Mouse (Mus musculus) hindbrain, embryonic 10.5 days (tissue): Measurements from ENCODE around the gene Elobl. TPM values are rescaled to one million over a fixed set of nuclear protein-coding genes. Genes with fewer than 3 reads are reported as not detected.
A peak's percentile ranks its signal among the peaks of the same experiment; 100 is the strongest.

Experiments used
- DNase-seq: peaks from one replicate; pipeline ENCODE4 v3.0.0-alpha.2; 2017; ENCODE audit warnings: low spot score
- H3K27ac ChIP-seq: fragments of 300-500 bp; sonication (generic); 2 replicates; pipeline ENCODE4 v1.5.1; 2016; ENCODE audit warnings: mild to moderate bottlenecking, moderate library complexity
- H3K27me3 ChIP-seq: fragments of 300-500 bp; sonication (generic); 2 replicates; pipeline ENCODE4 v1.6.1; 2016; ENCODE audit warnings: mild to moderate bottlenecking; ENCODE audit not compliant: poor library complexity, insufficient read depth, severe bottlenecking
- H3K36me3 ChIP-seq: fragments of 300-500 bp; sonication (generic); 2 replicates; pipeline ENCODE4 v1.6.1; 2016; ENCODE audit warnings: mild to moderate bottlenecking, moderate library complexity
- H3K4me1 ChIP-seq: fragments of 300-500 bp; sonication (generic); replicated peaks from 2 replicates; pipeline ENCODE4 v1.6.1; 2016; ENCODE audit warnings: mild to moderate bottlenecking
- H3K4me3 ChIP-seq: fragments of 300-500 bp; sonication (generic); 2 replicates; pipeline ENCODE4 v1.5.1; 2016; ENCODE audit warnings: mild to moderate bottlenecking, moderate library complexity
- H3K9me3 ChIP-seq: fragments of 300-500 bp; sonication (generic); 2 replicates; pipeline ENCODE4 v1.6.1; 2016; ENCODE audit warnings: mild to moderate bottlenecking, moderate library complexity
- WGBS: fragments of 180-500 bp; shearing (Covaris S2); methylation state at CpG from one replicate; pipeline ENCODE4 v1.1.7; 2016; 5-methylcytosine and 5-hydroxymethylcytosine counted together
- polyA plus RNA-seq: library from polyadenylated mRNA; unstranded; fragments of >200 nt; fragmentation: Nextera tagmentation; extraction: Ambion mirVana; gene quantifications from 2 replicates; pipeline ENCODE4 v1.2.1, GENCODE M21; 2016

Elobl gene
- polyA plus RNA-seq, 1 experiment from 2014 or later: not detected

DNA sequence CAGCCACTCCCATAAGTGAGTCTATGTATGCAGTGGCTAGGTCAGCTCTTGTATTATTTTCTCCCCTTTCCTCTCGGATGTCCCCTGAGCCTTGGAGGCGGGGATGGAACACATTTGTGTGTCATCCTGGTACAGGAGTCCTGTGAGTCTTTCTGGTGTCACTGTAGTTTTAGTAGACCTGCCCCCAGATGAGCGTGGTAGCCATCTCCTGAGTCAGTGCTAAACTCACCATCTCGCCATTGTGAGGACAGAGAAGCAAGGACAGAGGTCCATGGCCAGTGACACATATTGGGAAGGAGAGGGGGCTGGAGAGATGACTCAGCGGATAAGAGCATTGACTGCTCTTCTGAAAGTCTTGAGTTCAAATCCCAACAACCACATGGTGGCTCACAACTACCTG, 10.5 kb upstream of the Elobl start:
- Histone ChIP-seq H3K4me3 (no peak overlapping the region), H3K27me3 (no peaks in the 10 kb centered on the region), H3K36me3 (peaks cover 30% of the 10 kb centered on the region), H3K4me1 (peaks cover 10% of the 10 kb centered on the region), H3K9me3 (no peaks in the 10 kb centered on the region), H3K27ac (no peak overlapping the region)
- DNase-seq: no peak
- 82% methylated on average over 5 of the region's 5 CpGs for WGBS

DNA sequence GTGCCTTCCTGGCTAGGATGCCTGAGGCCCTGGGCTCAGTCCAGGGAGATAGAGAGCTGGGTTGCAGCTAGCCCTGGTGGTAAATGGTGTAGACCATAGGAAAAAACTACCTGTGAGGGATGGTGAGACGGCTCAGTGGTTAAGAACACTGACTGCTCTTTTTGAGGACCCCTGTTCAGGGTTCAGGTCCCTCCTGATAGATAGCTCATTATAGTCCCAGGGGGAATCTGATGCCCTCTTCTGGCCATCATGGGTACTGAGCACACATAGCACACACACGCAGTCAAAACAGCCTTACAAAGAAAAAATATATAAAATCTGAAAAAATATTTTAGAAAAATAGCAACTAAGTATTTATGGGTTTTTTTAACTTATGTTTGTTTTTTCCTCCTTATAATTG, 9.6 kb upstream of the Elobl start:
- H3K4me3 ChIP-seq: no peak overlapping the region
- H3K27ac ChIP-seq: no peak overlapping the region
- no peaks in the 10 kb centered on the region for H3K9me3 ChIP-seq
- H3K27me3 ChIP-seq: no peaks in the 10 kb centered on the region
- 95% methylated on average over 2 of the region's 2 CpGs for WGBS
- peaks cover 21% of the 10 kb centered on the region for H3K36me3 ChIP-seq
- peaks cover 10% of the 10 kb centered on the region for H3K4me1 ChIP-seq
- DNase-seq: no peak

DNA sequence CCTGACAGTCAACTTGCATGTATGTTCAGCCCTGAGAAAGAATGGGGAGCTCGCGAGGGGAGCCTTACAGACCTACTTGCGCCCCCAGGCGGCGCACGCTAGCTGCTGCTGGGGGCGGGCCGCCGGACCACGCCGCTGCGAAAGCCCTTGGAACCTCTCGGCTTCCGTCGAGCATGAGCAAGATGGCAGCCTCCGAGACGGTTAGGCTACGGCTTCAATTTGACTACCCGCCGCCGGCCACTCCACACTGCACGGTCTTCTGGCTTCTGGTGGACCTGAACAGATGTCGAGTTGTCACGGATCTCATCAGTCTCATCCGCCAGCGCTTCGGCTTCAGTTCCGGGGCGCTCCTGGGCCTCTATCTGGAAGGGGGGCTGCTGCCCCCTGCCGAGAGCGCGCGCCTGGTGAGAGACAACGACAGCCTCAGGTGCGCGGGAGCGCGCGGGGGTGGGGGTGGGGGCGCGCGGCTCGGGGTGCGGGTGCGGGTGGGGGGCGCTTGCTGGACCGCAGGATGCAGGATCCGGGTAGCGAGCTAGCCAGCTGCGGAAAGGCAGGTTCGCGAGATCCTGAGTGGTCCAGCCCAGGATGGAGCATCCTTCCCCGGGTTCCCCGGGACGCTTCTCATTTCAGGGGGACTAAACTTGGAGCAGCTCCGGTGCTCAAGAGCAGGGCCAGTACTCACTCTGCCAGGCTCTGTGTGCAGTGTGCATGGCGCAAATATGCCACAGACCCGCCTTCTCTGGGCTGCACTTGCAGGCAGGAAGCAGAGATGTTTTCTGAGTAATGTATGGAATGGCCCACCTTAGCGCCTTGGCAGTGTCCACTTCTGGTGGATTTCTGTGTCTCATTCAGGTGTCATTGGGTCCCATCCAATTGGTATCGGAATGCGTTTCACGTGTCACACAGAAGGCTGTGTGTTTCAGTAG, 7.3 kb upstream of the Elobl start:
- 2% methylated on average over 62 of the region's 62 CpGs for WGBS
- DNase-seq: peak; percentile 94
- H3K4me3 ChIP-seq: peak overlapping the region; percentile 79

DNA sequence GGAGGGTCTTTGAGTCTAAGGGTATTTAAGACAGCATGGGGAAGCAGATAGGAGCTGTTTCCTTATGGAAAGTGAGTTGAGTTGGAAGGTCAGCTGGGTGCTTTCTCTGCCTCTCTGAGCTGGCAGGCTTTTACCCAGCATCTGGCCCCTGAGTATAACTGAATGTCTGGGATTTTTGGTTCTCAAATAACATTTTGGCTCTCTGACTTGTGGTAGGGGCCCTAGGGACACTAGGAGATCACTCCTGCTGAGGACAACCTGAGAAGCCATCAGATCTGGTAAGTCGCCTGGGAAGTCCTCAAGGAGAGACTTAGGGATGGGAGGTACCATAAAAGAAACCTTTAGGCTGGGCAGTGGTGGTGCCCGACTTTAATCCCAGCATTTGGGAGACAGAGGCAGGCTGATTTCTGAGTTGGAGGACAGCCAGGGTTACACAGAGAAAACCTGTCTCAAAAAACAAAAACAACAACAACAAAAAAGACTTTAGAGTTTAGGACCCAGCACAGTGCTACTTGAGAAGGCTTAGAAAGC, 3.5 kb upstream of the Elobl start, which contains the start of gene Coil:
TSS of gene Coil (plus strand) at position 51 of the 531 bp plus-strand sequence.
- H3K27ac ChIP-seq: no peak within 1 kb of the TSS
- no peak for DNase-seq
- H3K9me3 ChIP-seq: no peaks in the 10 kb centered on the region
- WGBS: 35% methylated on average over 2 of the region's 2 CpGs
- 0 out of 2 replicates have a peak, but pooled peaks cover 3% of the 10 kb centered on the region for H3K27me3 ChIP-seq
- H3K36me3 ChIP-seq: no peaks in the 10 kb centered on the region
- H3K4me1 ChIP-seq: peaks cover 10% of the 10 kb centered on the region
- no peak within 1 kb of the TSS for H3K4me3 ChIP-seq

More for the DNA sequence above, 7.3 kb upstream of the Elobl start:
- H3K4me1 ChIP-seq: peaks cover 10% of the 10 kb centered on the region
- peak overlapping the region; percentile 95 for H3K27ac ChIP-seq
- 0 out of 2 replicates have a peak, but pooled peaks cover 3% of the 10 kb centered on the region for H3K27me3 ChIP-seq
- H3K36me3 ChIP-seq: peaks cover 15% of the 10 kb centered on the region; the same call in 1 of the 2 replicates
- no peaks in the 10 kb centered on the region for H3K9me3 ChIP-seq

DNA sequence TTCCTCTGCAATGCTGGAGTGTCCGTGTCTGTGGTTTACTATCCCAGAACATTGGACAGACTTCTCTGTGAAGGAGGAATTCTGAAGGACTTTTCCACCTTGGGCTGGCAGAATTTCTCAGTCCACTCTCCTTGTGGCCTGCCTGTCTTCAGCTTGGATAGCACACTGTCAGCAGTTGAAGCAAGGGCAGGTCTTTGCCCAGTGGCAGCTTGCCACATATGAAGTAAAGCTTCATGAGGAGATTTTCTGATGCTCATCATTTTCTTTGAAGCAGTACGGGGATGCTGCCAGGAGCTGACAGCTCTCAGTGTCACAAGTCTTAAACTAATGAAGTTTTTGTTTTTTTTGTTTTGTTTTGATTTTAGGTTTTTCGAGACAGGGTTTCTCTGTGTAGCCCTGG, 7.9 kb downstream of the Elobl start:
- peaks cover 16% of the 10 kb centered on the region for H3K4me1 ChIP-seq
- DNase-seq: no peak
- no peak overlapping the region for H3K27ac ChIP-seq
- no peak overlapping the region for H3K4me3 ChIP-seq
- H3K9me3 ChIP-seq: no peaks in the 10 kb centered on the region
- H3K27me3 ChIP-seq: no peaks in the 10 kb centered on the region
- no peaks in the 10 kb centered on the region for H3K36me3 ChIP-seq
- 82% methylated on average over 3 of the region's 3 CpGs for WGBS

DNA sequence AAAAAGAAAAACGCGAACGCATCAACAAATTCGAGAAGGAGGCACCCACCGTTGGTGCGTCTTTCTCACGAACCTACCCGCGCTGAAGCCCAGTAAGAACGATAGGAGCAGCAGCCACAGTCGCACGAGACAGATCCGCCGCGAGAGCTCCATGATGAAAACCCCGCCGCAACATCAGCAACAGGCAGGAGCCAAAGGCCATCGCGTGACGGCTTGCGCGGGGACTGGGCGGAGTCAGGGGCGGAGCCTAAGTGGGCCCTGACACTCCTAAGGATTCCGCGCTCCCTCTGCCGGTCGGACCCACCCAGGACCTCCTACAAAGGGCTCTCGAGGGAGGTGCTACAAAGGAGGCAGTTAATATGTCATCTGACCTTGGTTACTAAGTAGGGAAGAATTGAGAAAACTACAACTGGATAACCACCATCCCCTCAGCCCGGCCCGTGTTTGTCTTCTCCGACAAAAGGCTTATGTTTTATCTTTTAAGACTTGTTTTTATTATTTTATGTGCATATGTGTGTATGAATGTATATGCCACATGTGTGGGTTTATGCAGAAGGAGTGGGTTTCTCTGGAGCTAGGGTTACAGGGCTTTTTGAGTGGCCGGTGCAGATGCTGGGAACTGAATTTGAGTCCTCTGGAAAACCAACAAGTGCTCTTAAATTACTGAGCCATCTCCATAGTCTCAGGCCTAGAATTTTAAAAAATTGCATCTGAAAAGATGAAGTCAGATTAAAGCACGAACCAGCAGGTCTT, 11.3 kb downstream of the Elobl start, which contains the start of gene Scpep1:
TSS of gene Scpep1 (minus strand) at position 249 of the 753 bp plus-strand sequence.
- peak within 1 kb of the TSS; percentile 61 for H3K4me3 ChIP-seq
- peaks cover 19% of the 10 kb centered on the region for H3K4me1 ChIP-seq
- WGBS: 6% methylated on average over 34 of the region's 34 CpGs
- no peaks in the 10 kb centered on the region for H3K9me3 ChIP-seq
- peak; percentile 96 for DNase-seq
- H3K27ac ChIP-seq: peak within 1 kb of the TSS; percentile 89
- H3K27me3 ChIP-seq: no peaks in the 10 kb centered on the region
- H3K36me3 ChIP-seq: peaks cover 22% of the 10 kb centered on the region

DNA sequence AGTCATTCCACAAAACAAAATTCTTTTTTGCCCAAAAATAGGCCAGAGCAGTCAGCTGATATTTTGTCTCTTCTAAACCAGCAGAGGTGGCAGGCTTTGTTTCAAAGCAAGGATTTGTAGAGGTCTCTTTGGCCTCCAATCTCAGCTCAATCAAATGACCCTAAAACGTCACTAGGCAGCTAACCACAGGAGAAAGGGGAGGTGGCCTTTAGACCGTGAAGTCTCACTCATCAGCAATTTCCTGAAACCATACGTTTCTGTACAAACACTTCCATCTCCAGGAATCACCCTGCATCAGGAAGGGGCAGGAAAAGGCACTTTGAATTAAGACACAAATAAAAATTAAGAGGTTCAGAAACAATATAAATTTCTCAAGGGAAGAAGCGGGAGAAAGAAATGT, 11.9 kb downstream of the Elobl start:
- H3K4me1 ChIP-seq: peaks cover 19% of the 10 kb centered on the region
- H3K9me3 ChIP-seq: no peaks in the 10 kb centered on the region
- H3K4me3 ChIP-seq: peak overlapping the region; percentile 61
- peak; percentile 38 for DNase-seq
- H3K27me3 ChIP-seq: no peaks in the 10 kb centered on the region
- 0% methylated on average over 4 of the region's 4 CpGs for WGBS
- peak overlapping the region; percentile 89 for H3K27ac ChIP-seq
- H3K36me3 ChIP-seq: peaks cover 27% of the 10 kb centered on the region

DNA sequence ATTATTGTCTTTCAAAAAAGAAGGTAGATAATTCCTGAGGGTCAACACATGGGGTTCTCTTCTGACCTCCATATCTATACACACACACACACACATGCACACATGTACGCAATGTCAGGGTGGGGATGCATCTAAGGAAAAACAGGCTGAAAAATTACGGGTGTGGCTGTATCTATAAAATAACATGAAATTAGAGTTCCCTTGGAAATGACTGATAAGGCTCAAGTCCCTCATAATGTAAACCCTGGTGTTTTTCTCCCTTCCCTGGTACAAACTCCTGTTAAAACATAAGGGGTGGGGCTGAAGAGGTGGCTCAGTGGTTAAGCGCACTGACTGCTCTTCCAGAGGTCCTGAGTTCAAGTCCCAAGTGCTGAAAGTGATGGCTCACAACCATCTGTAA, 13.1 kb downstream of the Elobl start:
- Histone ChIP-seq H3K36me3 (peaks cover 37% of the 10 kb centered on the region), H3K4me3 (no peak overlapping the region; the same call in 1 of the 2 replicates), H3K9me3 (no peaks in the 10 kb centered on the region), H3K4me1 (peaks cover 19% of the 10 kb centered on the region), H3K27ac (no peak overlapping the region), H3K27me3 (no peaks in the 10 kb centered on the region)
- no peak for DNase-seq
- 92% methylated on average over 3 of the region's 3 CpGs for WGBS

DNA sequence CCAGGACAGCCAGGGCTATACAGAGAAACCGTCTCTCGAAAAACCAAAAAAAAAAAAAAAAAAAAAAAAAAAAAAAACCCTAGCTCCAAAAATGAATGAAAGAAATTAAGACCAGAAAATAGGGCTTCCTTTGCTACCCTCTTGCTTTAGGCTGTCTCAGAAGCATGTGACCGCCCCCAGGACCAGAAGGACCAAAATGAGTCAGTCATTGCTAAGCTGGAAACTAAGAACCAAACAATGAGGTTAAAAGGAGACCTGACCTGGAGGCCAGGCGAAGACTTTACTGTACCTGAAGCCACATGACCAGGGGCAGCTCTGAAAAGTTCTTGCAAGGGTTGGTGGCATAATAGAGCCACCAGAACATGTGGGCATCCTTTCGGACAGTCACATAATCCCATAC, 14.6 kb downstream of the Elobl start:
- Histone ChIP-seq H3K4me1 (peaks cover 19% of the 10 kb centered on the region), H3K9me3 (no peaks in the 10 kb centered on the region), H3K27me3 (no peaks in the 10 kb centered on the region), H3K27ac (no peak overlapping the region), H3K36me3 (peaks cover 47% of the 10 kb centered on the region), H3K4me3 (no peak overlapping the region)
- no peak for DNase-seq
- WGBS: 90% methylated on average over 5 of the region's 5 CpGs

DNA sequence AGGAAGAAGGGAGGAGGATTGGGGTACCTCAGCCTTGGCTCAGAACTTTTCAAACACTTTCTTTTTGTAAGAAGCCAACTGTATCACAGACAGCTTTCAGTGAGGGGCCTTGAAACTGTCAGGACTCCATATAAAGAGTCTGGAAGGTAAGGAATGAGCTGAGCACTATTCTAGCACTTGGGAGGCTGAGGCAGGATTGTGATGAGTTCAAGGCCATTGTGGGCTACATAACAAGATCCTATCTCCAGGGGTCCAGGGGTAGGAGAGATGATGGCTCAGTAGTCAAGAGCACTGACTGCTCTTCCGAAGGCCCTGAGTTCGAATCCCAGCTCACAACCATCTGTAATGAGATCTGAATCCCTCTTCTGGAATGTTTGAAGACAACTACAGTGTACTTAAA, 15.2 kb downstream of the Elobl start:
- 92% methylated on average over 2 of the region's 2 CpGs for WGBS

DNA sequence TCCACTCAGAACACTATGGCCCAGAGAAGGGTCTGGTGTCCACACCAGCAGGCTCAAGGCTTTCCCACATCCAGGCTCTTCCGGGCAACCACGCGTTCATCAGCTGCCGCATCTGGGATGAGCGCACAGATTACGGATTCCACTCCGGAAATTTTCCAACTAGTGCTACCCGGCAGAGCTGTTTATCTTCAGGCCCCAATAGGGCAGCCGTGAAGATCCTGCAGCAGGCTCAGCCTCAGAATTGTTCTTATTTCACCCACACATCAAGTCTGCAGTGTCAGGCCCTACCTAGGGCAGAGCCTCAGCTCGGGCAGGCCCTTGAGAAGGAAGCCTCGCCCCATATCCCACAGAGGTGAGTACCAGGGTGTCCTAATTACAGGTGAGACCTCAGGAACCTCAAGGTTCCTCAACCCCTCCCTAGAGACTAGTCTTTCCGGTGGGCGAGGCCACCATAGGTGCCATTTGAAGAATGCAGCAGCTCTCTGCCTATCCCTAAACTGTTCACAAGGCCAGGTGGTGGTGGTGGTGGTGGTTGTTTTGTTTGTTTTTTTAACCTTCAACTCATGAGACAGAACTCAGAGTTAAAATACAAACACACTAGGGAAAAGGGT, 16.0 kb downstream of the Elobl start:
- Histone ChIP-seq H3K36me3 (peaks cover 61% of the 10 kb centered on the region), H3K4me1 (peaks cover 19% of the 10 kb centered on the region), H3K4me3 (no peak overlapping the region), H3K27me3 (no peaks in the 10 kb centered on the region), H3K27ac (no peak overlapping the region), H3K9me3 (no peaks in the 10 kb centered on the region)
- no peak for DNase-seq
- WGBS: 93% methylated on average over 13 of the region's 13 CpGs

More for the DNA sequence above, 15.2 kb downstream of the Elobl start:
- H3K4me1 ChIP-seq: peaks cover 19% of the 10 kb centered on the region
- peaks cover 53% of the 10 kb centered on the region for H3K36me3 ChIP-seq
- no peak for DNase-seq
- H3K27ac ChIP-seq: no peak overlapping the region
- H3K4me3 ChIP-seq: no peak overlapping the region
- H3K27me3 ChIP-seq: no peaks in the 10 kb centered on the region
- no peaks in the 10 kb centered on the region for H3K9me3 ChIP-seq
